Mouse (Mus musculus) bone marrow, adult 2 months (tissue): ENCODE measurements around the gene Pakap.

ENCODE experiments used
- CTCF ChIP-seq: fragments of 200-500 bp; IDR thresholded peaks from 2 replicates; pipeline ENCODE4 v1.5.1; 2011; ENCODE audit warnings: low read length, control low read depth; ENCODE audit not compliant: control insufficient read depth, insufficient read depth
- POLR2A ChIP-seq: fragments of 200-500 bp; IDR thresholded peaks from 2 replicates; pipeline ENCODE4 v1.6.1; 2011; ENCODE audit warnings: low read depth, mild to moderate bottlenecking, control low read depth, low read length, borderline replicate concordance; ENCODE audit not compliant: control insufficient read depth

DNA sequence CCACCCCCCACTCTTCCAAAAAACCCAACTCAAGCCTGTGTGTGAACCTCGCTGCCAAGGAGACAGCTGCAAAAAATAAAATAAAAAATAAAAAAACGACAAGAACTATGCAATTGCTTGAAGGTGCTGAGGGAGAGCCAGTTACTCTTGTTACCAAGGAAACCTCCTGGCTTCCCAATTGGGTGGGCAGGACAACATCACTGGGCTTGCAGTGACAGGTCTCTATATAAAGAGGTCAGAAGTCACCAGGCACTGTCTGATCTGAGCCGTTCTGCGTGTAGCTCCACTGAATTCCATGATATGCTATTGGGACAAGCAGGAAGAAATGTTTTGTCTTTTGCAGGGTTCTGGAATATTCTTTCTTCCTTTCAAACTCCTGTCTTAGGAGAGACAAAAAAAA lies 148.8 kb downstream of the Pakap start:
- TF ChIP-seq CTCF = no peak
- TF ChIP-seq POLR2A = no peak
